Mouse (Mus musculus): ENCODE measurements around the gene Nans. TPM values are rescaled to one million over a fixed set of nuclear protein-coding genes. Genes with fewer than 3 reads are reported as not detected.

Nans gene
- polyA plus RNA-seq, 1 experiment from 2014 or later: 77.2 TPM

DNA sequence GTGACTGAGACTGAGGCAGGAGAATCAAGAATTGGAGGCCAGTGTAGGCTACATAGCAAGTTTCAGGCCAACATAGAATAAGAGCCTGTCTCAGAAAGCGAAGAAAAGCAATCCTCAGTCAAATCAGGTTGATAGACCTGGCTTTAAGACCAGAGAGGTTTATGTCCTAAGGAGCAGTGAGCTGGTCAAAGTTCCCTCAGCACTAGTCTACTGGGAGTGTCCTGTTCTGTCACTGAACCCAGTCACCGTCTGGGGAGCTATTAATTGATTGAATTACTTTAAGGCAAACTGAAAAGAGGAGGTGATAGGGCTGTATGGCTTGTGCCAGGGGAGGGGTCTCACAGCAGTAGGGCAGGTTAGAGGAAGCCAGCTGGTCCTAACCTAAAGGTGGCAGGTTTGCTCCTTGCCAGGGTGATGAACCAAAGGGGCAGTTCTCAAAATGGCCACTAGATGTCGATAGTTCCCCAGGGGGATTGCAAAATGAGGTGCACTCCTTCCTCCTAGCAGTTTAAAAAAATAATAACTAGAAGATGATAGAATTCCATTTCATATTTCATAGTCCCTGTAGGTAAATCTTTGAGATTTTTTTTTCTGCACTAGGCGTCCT, 8.3 kb downstream of the Nans start:
- Histone ChIP-seq H3K9ac (replicated peaks; ENCODE audit: low read depth, low read length) (no peak overlapping the region), H3K4me3 (ENCODE audit: low read depth, low read length) (no peak overlapping the region), H3K36me3 (ENCODE audit: control insufficient read depth, insufficient read depth, low read length) (peaks cover 51% of the 10 kb centered on the region), H3K9me3 (ENCODE audit: control insufficient read depth, low read depth, low read length) (no peaks in the 10 kb centered on the region), H3K27ac (ENCODE audit: low read length) (no peak overlapping the region), H3K27me3 (ENCODE audit: control insufficient read depth, insufficient read depth, low read length) (no peaks in the 10 kb centered on the region), H3K4me2 (replicated peaks; ENCODE audit: low read depth, low read length) (no peak overlapping the region), H3K4me1 (ENCODE audit: control insufficient read depth, insufficient read depth, low read length) (no peaks in the 10 kb centered on the region)
- WGBS: 43% methylated on average over 4 of the region's 4 CpGs
- ATAC-seq (ENCODE audit: insufficient number of reproducible peaks, insufficient read depth, low FRiP score, low read depth): no peak

- no peak overlapping the region for H3K4me2 ChIP-seq (replicated peaks; ENCODE audit: low read depth, low read length)
- H3K9me3 ChIP-seq (ENCODE audit: control insufficient read depth, low read depth, low read length): no peaks in the 10 kb centered on the region
- 58% methylated on average over 3 of the region's 3 CpGs for WGBS
- H3K4me1 ChIP-seq (ENCODE audit: control insufficient read depth, insufficient read depth, low read length): no peaks in the 10 kb centered on the region
- H3K4me3 ChIP-seq (ENCODE audit: low read depth, low read length): no peak overlapping the region
- no peak overlapping the region for H3K27ac ChIP-seq (ENCODE audit: low read length)
- H3K27me3 ChIP-seq (ENCODE audit: control insufficient read depth, insufficient read depth, low read length): no peaks in the 10 kb centered on the region
- no peak for ATAC-seq (ENCODE audit: insufficient number of reproducible peaks, insufficient read depth, low FRiP score, low read depth)
- peaks cover 49% of the 10 kb centered on the region for H3K36me3 ChIP-seq (ENCODE audit: control insufficient read depth, insufficient read depth, low read length)
- H3K9ac ChIP-seq (replicated peaks; ENCODE audit: low read depth, low read length): no peak overlapping the region
These were observed 9.5 kb downstream of the Nans start for GRCm38 (mm10) chr4:46498511-46498910.

DNA sequence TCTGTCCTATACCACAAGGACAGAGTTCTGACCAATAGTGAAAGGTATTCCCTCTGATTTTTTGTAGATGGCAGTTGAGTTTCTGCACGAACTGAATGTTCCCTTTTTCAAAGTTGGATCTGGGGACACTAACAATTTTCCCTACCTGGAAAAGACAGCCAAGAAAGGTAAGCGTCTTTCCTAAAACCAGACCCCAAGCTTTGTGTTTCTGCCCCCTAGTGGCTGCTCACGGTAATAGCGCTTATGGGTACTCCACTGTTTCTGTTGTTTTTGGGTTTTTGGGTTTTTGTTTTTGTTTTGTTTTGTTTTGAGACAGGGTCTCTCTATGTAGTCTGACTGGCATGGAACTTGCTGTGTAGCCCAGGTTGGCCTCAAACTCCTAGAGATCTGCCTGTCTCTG, 9.9 kb downstream of the Nans start:
- H3K4me3 ChIP-seq (ENCODE audit: low read depth, low read length): no peak overlapping the region
- no peak for ATAC-seq (ENCODE audit: insufficient number of reproducible peaks, insufficient read depth, low FRiP score, low read depth)
- 17% methylated on average over 4 of the region's 4 CpGs for WGBS
- no peaks in the 10 kb centered on the region for H3K27me3 ChIP-seq (ENCODE audit: control insufficient read depth, insufficient read depth, low read length)
- no peak overlapping the region for H3K27ac ChIP-seq (ENCODE audit: low read length)
- no peaks in the 10 kb centered on the region for H3K9me3 ChIP-seq (ENCODE audit: control insufficient read depth, low read depth, low read length)
- no peak overlapping the region for H3K9ac ChIP-seq (replicated peaks; ENCODE audit: low read depth, low read length)
- H3K4me1 ChIP-seq (ENCODE audit: control insufficient read depth, insufficient read depth, low read length): no peaks in the 10 kb centered on the region
- peaks cover 45% of the 10 kb centered on the region for H3K36me3 ChIP-seq (ENCODE audit: control insufficient read depth, insufficient read depth, low read length)
- H3K4me2 ChIP-seq (replicated peaks; ENCODE audit: low read depth, low read length): no peak overlapping the region

DNA sequence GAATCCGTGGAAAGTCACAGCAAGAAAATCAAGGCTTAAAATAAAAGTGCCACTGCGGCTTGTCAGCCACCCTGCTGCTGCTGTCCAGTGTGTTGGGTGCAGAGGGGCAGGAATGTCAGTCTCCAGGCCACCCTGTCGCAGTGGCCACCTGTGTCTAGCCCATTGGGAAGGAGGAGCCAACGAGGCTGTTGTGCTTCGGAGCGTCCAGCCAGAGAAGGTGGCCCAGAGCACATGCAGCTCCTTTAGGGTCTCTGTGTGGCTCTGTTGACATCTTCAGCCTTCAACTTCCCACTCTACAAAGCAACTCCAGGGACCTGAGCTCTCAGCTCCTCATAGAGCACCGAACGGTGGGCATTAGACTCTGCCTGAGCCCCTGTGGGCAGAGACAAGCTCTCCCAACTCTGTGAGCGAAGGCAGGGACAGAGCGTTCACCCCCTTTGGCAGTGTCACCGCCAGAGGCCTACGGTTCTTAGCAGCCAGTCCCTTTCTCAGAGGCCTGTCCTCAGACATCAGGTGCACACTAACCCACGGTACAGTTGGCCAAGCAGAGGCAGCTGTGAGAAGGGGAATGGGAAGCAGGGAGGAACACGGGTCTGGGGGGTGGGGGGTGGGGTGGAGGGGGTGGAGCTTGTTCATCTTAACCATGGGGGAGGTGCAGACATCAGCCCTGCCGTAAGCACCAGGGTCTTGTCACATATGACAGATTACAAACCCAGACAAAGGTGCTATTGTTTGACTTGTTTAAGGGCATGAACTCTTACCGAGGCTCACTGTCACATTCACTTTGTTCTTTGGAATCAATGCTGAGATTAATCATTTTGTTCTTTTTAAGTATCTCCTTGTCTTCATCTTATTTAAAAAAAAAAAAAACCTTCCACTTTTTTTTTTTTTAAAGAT, 13.8 kb downstream of the Nans start:
- peaks cover 37% of the 10 kb centered on the region for H3K36me3 ChIP-seq (ENCODE audit: control insufficient read depth, insufficient read depth, low read length)
- no peak for ATAC-seq (ENCODE audit: insufficient number of reproducible peaks, insufficient read depth, low FRiP score, low read depth)
- WGBS: 62% methylated on average over 16 of the region's 16 CpGs

DNA sequence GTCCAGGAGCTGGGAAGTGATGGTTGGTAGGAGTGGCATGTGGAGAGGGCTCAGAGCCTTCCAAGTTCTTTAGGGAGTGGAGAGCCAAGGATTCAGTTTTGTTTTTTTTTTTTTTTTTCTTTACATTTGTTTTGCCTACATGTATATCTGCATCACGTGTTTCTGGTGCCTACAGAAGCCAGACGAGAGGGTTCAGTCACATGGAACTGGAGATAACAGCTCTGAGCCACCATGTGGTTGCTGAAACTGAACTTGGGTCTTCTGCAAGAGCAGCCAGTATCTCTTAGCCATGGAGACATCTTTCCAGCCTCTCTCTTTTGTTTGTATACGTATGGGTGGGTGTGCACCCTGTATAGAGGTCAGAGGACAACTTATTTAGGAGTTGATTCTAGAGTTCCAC, 14.8 kb downstream of the Nans start:
- Histone ChIP-seq H3K36me3 (ENCODE audit: control insufficient read depth, insufficient read depth, low read length) (peaks cover 34% of the 10 kb centered on the region), H3K4me3 (ENCODE audit: low read depth, low read length) (no peak overlapping the region), H3K9me3 (ENCODE audit: control insufficient read depth, low read depth, low read length) (no peaks in the 10 kb centered on the region), H3K27ac (ENCODE audit: low read length) (no peak overlapping the region), H3K27me3 (ENCODE audit: control insufficient read depth, insufficient read depth, low read length) (no peaks in the 10 kb centered on the region), H3K4me1 (ENCODE audit: control insufficient read depth, insufficient read depth, low read length) (0 out of 2 replicates have a peak, but pooled peaks cover 3% of the 10 kb centered on the region), H3K4me2 (replicated peaks; ENCODE audit: low read depth, low read length) (no peak overlapping the region), H3K9ac (replicated peaks; ENCODE audit: low read depth, low read length) (no peak overlapping the region)
- WGBS: 81% methylated on average over 3 of the region's 3 CpGs
- ATAC-seq (ENCODE audit: insufficient number of reproducible peaks, insufficient read depth, low FRiP score, low read depth): no peak

More for the DNA sequence above, 13.8 kb downstream of the Nans start:
- Histone ChIP-seq H3K4me3 (ENCODE audit: low read depth, low read length) (no peak overlapping the region), H3K27me3 (ENCODE audit: control insufficient read depth, insufficient read depth, low read length) (no peaks in the 10 kb centered on the region), H3K9ac (replicated peaks; ENCODE audit: low read depth, low read length) (no peak overlapping the region), H3K4me2 (replicated peaks; ENCODE audit: low read depth, low read length) (no peak overlapping the region), H3K4me1 (ENCODE audit: control insufficient read depth, insufficient read depth, low read length) (0 out of 2 replicates have a peak, but pooled peaks cover 3% of the 10 kb centered on the region), H3K27ac (ENCODE audit: low read length) (no peak overlapping the region), H3K9me3 (ENCODE audit: control insufficient read depth, low read depth, low read length) (no peaks in the 10 kb centered on the region)

DNA sequence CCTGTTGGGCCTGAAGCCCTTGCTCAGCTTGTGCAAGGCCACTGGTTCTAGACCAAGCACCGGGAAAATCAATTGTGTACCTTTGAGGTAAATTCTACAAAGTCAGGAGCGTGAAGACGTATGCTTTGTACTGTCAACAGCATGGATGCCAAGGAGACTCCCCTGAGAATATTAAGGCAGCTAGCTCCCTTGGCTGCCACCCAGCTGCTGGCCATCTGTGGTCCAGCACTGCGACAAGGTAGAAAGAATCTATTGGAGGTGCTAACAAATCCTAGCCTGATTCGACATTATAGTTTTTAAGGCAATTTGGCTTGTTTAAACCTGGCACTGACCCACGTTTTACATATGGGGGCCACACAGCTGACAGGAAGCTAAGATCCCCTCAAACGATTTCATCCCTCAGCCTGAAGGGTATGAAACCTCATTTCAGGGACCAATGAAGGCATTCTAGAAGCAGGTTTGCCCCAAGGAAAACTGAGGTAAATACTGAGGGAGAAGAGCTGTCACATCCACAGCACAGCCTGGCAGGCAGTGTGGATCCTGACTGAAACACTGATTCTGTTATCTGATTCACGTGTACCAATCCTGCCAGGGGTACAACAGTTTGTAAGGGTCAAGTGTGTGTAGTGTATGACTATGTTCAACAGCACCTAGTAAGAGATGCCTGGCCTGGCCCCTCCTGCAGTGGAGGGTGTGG, 16.5 kb downstream of the Nans start:
- no peak overlapping the region for H3K27ac ChIP-seq (ENCODE audit: low read length)
- H3K4me1 ChIP-seq (ENCODE audit: control insufficient read depth, insufficient read depth, low read length): 0 out of 2 replicates have a peak, but pooled peaks cover 3% of the 10 kb centered on the region
- no peak overlapping the region for H3K4me3 ChIP-seq (ENCODE audit: low read depth, low read length)
- no peak overlapping the region for H3K9ac ChIP-seq (replicated peaks; ENCODE audit: low read depth, low read length)
- H3K4me2 ChIP-seq (replicated peaks; ENCODE audit: low read depth, low read length): no peak overlapping the region
- ATAC-seq (ENCODE audit: insufficient number of reproducible peaks, insufficient read depth, low FRiP score, low read depth): no peak
- peaks cover 23% of the 10 kb centered on the region for H3K36me3 ChIP-seq (ENCODE audit: control insufficient read depth, insufficient read depth, low read length)
- H3K27me3 ChIP-seq (ENCODE audit: control insufficient read depth, insufficient read depth, low read length): no peaks in the 10 kb centered on the region
- WGBS: 73% methylated on average over 8 of the region's 8 CpGs
- H3K9me3 ChIP-seq (ENCODE audit: control insufficient read depth, low read depth, low read length): no peaks in the 10 kb centered on the region

GRCm38 (mm10) chr4:46506801-46507610, 18.0 kb downstream of the Nans start:
- ATAC-seq (ENCODE audit: insufficient number of reproducible peaks, insufficient read depth, low FRiP score, low read depth): peak; percentile 96
- Histone ChIP-seq H3K4me3 (ENCODE audit: low read depth, low read length) (peak overlapping the region; percentile 56), H3K4me2 (replicated peaks; ENCODE audit: low read depth, low read length) (peak overlapping the region; percentile 63), H3K9me3 (ENCODE audit: control insufficient read depth, low read depth, low read length) (no peaks in the 10 kb centered on the region), H3K27me3 (ENCODE audit: control insufficient read depth, insufficient read depth, low read length) (no peaks in the 10 kb centered on the region), H3K36me3 (ENCODE audit: control insufficient read depth, insufficient read depth, low read length) (peaks cover 13% of the 10 kb centered on the region; the same call in 1 of the 2 replicates), H3K27ac (ENCODE audit: low read length) (no peak overlapping the region), H3K9ac (replicated peaks; ENCODE audit: low read depth, low read length) (peak overlapping the region; percentile 45), H3K4me1 (ENCODE audit: control insufficient read depth, insufficient read depth, low read length) (0 out of 2 replicates have a peak, but pooled peaks cover 3% of the 10 kb centered on the region)
- WGBS: under 1% methylated on average over 88 of the region's 94 CpGs

All from stomach, embryonic 14.5 days (tissue).